Mouse (Mus musculus): ENCODE measurements at regions not wholly inside any gene's neighbourhood (a gene's known extent, or its start where the extent isn't known, plus 50 kb on each side); places are given as distances from the start of the nearest gene placed in this dataset.

DNA sequence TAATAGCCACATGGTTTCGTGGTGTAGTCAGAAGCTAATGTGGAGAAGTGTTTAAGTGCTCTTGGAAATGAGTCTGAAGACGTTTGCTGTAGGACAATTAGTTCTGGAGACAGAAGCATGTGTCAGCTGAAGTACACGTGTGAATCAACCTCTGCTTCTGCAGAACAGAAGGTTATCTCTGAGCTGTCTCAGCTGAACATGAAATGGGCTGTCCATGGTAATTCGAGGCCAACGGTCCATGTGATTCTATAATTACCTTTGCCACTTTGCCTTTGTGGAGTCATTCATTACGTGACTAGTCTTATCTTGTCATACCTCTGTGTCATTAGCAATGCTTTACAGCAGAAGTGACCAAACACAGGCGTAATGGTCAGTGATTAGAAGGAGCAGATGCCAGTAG, 295.6 kb upstream of the Veph1 start:
- no peak overlapping the region for H3K4me3 ChIP-seq (ENCODE audit: inconsistent target)

GRCm38 (mm10) chr3:66590775-66591174, 294.1 kb upstream of the Veph1 start:
- Histone ChIP-seq H3K27ac (no peak overlapping the region), H3K36me3 (ENCODE audit: inconsistent target) (no peaks in the 10 kb centered on the region)
- WGBS (ENCODE audit: missing documents) = 80% methylated on average over 7 of the region's 7 CpGs

More for the DNA sequence above, 295.6 kb upstream of the Veph1 start:
- no peak overlapping the region for H3K27ac ChIP-seq
- no peaks in the 10 kb centered on the region for H3K79me2 ChIP-seq (ENCODE audit: inconsistent target)
- no peaks in the 10 kb centered on the region for H3K36me3 ChIP-seq (ENCODE audit: inconsistent target)
- WGBS (ENCODE audit: missing documents) = 78% methylated on average over 7 of the region's 7 CpGs

DNA sequence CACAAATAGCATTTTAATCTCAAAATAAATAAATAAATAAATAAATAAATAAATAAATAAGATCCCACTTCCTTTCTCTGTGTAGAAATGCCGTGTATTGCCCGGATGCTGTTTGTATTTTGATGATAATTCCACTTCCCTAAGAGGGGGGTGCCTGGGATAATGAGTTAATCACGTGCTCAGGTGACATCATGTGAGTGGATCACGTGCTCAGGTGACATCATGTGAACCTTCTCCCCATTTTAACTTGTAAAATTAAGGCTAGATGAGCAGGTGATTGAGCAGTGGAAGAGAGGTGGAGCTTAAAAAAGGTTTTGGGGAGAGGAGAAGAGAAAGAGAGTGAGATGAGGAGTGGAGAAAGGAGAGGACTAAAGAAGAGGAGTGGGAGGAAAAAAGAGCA, 292.8 kb upstream of the Veph1 start:
- no peak overlapping the region for H3K4me3 ChIP-seq (ENCODE audit: inconsistent target)
- no peaks in the 10 kb centered on the region for H3K36me3 ChIP-seq (ENCODE audit: inconsistent target)
- WGBS (ENCODE audit: missing documents) = 82% methylated on average over 4 of the region's 4 CpGs
- no peaks in the 10 kb centered on the region for H3K79me2 ChIP-seq (ENCODE audit: inconsistent target)
- no peak overlapping the region for H3K27ac ChIP-seq

More at GRCm38 (mm10) chr3:66590775-66591174, 294.1 kb upstream of the Veph1 start:
- H3K4me3 ChIP-seq (ENCODE audit: inconsistent target) = no peak overlapping the region
- no peaks in the 10 kb centered on the region for H3K79me2 ChIP-seq (ENCODE audit: inconsistent target)

DNA sequence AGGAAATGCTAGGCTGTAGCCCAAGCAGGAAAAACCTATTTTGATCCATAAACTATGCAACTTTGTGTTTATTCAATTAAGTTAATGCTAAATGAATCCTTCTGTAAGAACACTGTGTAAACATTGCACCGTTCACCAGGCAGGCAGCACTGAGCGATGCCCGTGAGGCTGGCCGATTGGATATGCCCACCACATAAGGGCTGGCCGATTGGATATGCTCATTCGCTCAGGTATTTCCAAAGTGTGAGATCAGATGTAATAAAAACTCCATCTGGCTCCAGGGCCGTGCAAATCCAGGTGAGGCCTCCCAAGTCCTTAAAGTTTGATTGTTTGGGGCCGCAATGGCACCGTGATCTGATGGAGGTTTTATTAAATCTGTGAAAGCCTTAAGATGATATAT, 288.2 kb upstream of the Veph1 start:
- Histone ChIP-seq H3K27ac (no peak overlapping the region), H3K79me2 (ENCODE audit: inconsistent target) (no peaks in the 10 kb centered on the region), H3K4me3 (ENCODE audit: inconsistent target) (no peak overlapping the region), H3K36me3 (ENCODE audit: inconsistent target) (no peaks in the 10 kb centered on the region)
- WGBS (ENCODE audit: missing documents) = 98% methylated on average over 9 of the region's 9 CpGs

GRCm38 (mm10) chr3:66584101-66584500, 287.5 kb upstream of the Veph1 start:
- Histone ChIP-seq H3K79me2 (ENCODE audit: inconsistent target) (no peaks in the 10 kb centered on the region), H3K27ac (no peak overlapping the region), H3K36me3 (ENCODE audit: inconsistent target) (no peaks in the 10 kb centered on the region), H3K4me3 (ENCODE audit: inconsistent target) (no peak overlapping the region)
- 96% methylated on average over 5 of the region's 5 CpGs for WGBS (ENCODE audit: missing documents)

DNA sequence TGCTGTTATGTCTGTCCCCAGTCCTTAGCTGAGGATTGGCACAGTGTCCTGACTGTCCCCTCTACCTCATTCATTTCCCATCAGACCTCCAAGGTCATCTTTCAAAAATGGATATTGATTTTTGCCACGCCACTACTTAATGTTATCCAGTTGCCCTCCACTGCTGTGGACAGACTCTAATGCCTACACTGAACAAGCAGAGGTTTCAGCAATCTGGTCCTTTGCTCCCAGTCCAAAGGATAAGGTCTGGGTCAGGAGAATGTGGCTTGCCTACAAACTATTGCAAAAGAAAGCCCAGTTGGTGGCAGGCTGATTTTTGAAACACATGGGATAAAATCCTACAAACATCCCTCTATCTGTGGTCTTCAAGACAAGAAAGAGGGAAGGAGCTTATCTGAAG, 280.0 kb upstream of the Veph1 start:
- 74% methylated on average over 1 of the region's 1 CpGs for WGBS (ENCODE audit: missing documents)
- Histone ChIP-seq H3K4me3 (ENCODE audit: inconsistent target) (no peak overlapping the region), H3K36me3 (ENCODE audit: inconsistent target) (no peaks in the 10 kb centered on the region), H3K79me2 (ENCODE audit: inconsistent target) (no peaks in the 10 kb centered on the region), H3K27ac (no peak overlapping the region)

DNA sequence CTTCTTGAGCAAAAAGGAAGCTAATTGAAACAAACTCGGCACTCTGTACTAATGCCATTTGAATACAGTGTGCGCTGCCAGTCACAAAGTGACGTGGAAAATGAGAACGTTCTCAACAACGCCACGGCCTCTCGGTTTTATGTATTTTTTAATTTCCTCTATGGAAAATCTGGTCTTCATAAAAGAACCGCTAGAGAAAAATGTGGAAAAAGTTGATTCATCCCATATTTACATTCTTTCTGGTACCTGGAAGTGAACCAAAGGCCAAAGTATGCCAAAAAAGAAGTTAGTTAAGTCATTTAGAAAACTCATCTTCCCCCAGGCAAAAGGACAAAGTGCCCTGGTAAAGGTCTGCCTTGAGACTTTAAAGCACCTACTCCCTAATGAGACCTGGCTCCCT, 277.7 kb upstream of the Veph1 start:
- no peaks in the 10 kb centered on the region for H3K79me2 ChIP-seq (ENCODE audit: inconsistent target)
- 92% methylated on average over 8 of the region's 8 CpGs for WGBS (ENCODE audit: missing documents)
- no peak overlapping the region for H3K27ac ChIP-seq
- H3K4me3 ChIP-seq (ENCODE audit: inconsistent target) = no peak overlapping the region
- H3K36me3 ChIP-seq (ENCODE audit: inconsistent target) = no peaks in the 10 kb centered on the region

DNA sequence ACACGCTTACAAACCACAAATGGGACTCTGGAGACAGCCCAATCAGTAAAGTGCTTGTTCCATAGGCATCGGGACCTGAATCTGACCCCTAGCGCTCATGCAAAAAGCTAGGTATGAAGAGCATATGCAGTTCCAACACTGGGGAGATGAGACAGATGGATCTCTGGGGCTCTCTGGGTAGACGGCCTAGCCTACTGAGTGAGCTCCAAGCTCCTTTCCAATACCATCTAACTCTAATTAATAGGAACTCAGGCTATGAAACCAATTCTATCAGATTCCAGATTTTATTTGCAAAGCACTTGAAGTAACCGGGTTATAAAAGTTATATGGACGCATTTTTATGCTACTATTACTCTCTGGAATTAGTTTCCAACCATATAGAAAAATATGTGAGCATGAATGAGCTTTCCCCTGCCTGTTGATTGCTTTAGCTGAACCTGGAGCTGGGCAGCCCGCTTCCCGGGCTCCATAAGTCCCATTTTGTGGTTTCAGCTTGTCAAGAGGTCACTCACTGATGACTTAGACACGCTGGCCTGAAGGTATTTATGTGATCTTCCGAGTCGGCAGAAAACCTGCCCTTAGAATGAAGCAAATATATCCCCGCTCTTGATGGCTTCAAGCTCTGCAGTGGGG, 276.4 kb upstream of the Veph1 start:
- 95% methylated on average over 12 of the region's 12 CpGs for WGBS (ENCODE audit: missing documents)

DNA sequence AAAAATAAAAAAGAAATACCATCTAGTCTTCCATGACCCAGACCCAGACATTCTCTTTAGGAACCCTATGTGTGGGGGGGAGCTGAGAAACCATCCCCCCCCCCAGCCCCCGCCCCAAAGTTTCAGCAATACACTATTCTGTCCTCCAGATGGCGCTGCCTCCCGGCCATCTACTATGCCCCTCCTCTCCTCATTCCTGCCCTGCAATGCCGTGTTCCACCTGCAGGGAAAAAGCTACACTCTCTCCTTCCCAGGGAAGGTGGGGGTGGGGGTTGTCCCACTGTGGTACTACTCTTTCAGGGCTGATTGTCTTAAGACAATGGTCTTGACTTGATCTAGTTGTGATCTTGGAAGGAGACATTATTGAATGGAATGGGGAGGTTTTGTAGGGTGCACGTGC, 273.7 kb upstream of the Veph1 start:
- 72% methylated on average over 5 of the region's 5 CpGs for WGBS (ENCODE audit: missing documents)
- Histone ChIP-seq H3K4me3 (ENCODE audit: inconsistent target) (no peak overlapping the region), H3K36me3 (ENCODE audit: inconsistent target) (no peaks in the 10 kb centered on the region)

More for the DNA sequence above, 276.4 kb upstream of the Veph1 start:
- Histone ChIP-seq H3K79me2 (ENCODE audit: inconsistent target) (no peaks in the 10 kb centered on the region), H3K36me3 (ENCODE audit: inconsistent target) (no peaks in the 10 kb centered on the region), H3K4me3 (ENCODE audit: inconsistent target) (no peak overlapping the region), H3K27ac (no peak overlapping the region)

GRCm38 (mm10) chr3:66564268-66565245, 267.9 kb upstream of the Veph1 start:
- Histone ChIP-seq H3K27ac (no peak overlapping the region), H3K4me3 (ENCODE audit: inconsistent target) (no peak overlapping the region), H3K36me3 (ENCODE audit: inconsistent target) (no peaks in the 10 kb centered on the region), H3K79me2 (ENCODE audit: inconsistent target) (no peaks in the 10 kb centered on the region)
- 73% methylated on average over 7 of the region's 7 CpGs for WGBS (ENCODE audit: missing documents)

More for the DNA sequence above, 273.7 kb upstream of the Veph1 start:
- Histone ChIP-seq H3K79me2 (ENCODE audit: inconsistent target) (no peaks in the 10 kb centered on the region), H3K27ac (no peak overlapping the region)

DNA sequence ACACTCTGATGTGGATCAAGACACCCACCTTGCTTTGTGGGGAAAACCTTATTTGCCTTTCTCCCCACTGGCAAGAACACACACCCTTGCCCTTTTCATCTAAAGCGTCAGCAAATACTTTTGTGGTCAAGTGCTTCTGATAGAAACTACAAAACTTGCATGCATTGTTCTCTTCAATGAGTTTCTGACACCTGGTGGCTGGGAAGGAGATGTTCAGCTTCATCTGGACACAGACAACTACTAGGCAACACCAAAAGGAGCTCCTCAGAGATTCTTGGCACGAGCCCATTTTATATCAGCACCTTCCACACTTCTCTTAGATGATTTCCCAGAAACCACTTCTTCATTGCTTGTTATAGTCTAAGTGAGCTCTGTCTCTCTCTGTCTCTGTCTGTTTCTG, 266.7 kb upstream of the Veph1 start:
- no peak overlapping the region for H3K4me3 ChIP-seq (ENCODE audit: inconsistent target)
- no peak overlapping the region for H3K27ac ChIP-seq
- no peaks in the 10 kb centered on the region for H3K79me2 ChIP-seq (ENCODE audit: inconsistent target)
- WGBS (ENCODE audit: missing documents) = 0% methylated on average over 2 of the region's 2 CpGs
- no peaks in the 10 kb centered on the region for H3K36me3 ChIP-seq (ENCODE audit: inconsistent target)

- Histone ChIP-seq H3K4me3 (ENCODE audit: inconsistent target) (no peak overlapping the region), H3K27ac (no peak overlapping the region), H3K79me2 (ENCODE audit: inconsistent target) (no peaks in the 10 kb centered on the region), H3K36me3 (ENCODE audit: inconsistent target) (no peaks in the 10 kb centered on the region)
- WGBS (ENCODE audit: missing documents) = 46% methylated on average over 1 of the region's 1 CpGs
Measured at GRCm38 (mm10) chr3:66555538-66555937, 258.9 kb upstream of the Veph1 start.

DNA sequence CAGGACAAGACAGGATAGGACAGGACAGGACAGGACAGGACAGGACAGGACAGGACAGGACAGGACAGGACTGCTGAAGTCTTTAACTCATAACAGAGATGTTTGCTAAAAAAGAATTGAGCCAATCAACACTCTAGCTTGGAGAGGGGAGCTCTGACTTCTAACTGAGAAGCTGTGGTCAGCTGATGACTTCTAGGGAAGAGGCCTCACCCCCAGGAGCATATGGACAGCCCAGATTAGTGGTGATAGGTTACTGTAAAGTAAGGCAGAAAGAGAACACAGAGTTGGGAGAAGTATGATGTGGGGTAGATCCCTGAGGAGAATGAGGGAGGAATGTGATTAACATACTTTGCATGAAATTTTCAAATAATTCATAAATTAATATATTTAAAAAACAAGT, 254.3 kb upstream of the Veph1 start:
- no peaks in the 10 kb centered on the region for H3K79me2 ChIP-seq (ENCODE audit: inconsistent target)
- no peaks in the 10 kb centered on the region for H3K36me3 ChIP-seq (ENCODE audit: inconsistent target)
- no peak overlapping the region for H3K27ac ChIP-seq
- H3K4me3 ChIP-seq (ENCODE audit: inconsistent target) = no peak overlapping the region

DNA sequence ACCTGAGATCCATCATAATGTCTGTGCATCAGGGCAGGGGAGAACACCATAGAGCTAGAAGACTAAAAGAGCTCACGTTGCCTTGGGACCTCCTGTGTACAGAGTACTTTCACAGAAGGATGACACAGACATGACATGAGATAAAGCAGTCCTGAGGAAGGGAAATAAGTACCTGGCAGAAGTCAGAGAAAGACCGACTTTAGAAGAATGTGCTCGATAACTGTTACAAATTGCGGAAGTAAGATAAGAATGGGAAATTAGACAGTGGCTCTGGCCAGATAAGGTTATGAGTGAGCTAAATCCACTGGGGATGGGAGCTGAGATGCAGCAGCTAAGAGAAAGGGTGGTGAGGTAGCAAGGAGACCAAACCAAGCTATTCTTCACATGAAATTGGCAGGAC, 249.9 kb upstream of the Veph1 start:
- WGBS (ENCODE audit: missing documents) = 3% methylated on average over 4 of the region's 4 CpGs
- no peaks in the 10 kb centered on the region for H3K36me3 ChIP-seq (ENCODE audit: inconsistent target)
- H3K79me2 ChIP-seq (ENCODE audit: inconsistent target) = no peaks in the 10 kb centered on the region
- H3K27ac ChIP-seq = no peak overlapping the region
- no peak overlapping the region for H3K4me3 ChIP-seq (ENCODE audit: inconsistent target)

DNA sequence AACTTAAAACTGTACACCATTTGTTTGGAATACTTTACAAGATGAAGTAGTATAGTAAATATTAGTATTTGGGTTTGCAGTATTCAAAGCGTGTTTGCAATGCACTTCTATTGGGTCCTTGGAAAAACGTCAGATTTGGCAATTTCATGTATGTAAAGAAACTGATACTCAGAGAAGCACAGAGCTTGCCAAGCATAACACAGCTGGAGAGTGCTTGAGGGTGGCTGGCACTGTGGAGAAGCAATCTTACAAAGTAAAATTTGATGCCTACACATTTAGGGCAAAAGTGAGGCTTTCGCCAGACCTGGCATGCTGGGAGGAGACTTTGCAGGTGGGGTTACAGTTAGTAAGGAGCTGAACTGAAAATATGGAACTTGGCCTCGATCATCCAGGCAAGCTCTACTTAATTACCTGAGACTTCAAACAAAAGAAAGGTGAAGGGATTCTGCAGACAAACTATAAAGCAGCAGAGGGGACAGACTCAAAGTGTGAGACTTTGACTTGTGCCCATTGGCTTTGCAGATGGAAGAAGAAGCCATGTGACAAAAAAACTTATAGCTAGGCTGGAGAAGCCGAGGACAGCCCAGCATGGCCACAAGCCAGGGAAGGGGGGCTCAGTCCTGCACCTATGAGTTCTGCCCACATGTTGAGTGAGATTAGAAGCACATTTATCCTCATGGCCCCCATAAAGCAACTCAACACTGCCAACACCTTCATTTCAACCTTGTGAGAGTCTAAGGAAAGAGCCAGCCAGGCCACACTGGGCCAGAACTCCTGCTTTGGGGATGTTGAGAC, 247.7 kb upstream of the Veph1 start:
- Histone ChIP-seq H3K79me2 (ENCODE audit: inconsistent target) (no peaks in the 10 kb centered on the region), H3K4me3 (ENCODE audit: inconsistent target) (no peak overlapping the region), H3K27ac (no peak overlapping the region), H3K36me3 (ENCODE audit: inconsistent target) (no peaks in the 10 kb centered on the region)
- 84% methylated on average over 5 of the region's 5 CpGs for WGBS (ENCODE audit: missing documents)
